Mouse (Mus musculus): ENCODE results near the gene Oxa1l.
A peak's percentile ranks its signal among the peaks of the same experiment; 100 is the strongest.

Gene Oxa1l

GRCm38 (mm10) chr14:54370595-54370994, 10.0 kb downstream of the Oxa1l start:
- no peak for DNase-seq (ENCODE audit: inconsistent age in 2 of 2, low spot score in 1 of 2)

DNA sequence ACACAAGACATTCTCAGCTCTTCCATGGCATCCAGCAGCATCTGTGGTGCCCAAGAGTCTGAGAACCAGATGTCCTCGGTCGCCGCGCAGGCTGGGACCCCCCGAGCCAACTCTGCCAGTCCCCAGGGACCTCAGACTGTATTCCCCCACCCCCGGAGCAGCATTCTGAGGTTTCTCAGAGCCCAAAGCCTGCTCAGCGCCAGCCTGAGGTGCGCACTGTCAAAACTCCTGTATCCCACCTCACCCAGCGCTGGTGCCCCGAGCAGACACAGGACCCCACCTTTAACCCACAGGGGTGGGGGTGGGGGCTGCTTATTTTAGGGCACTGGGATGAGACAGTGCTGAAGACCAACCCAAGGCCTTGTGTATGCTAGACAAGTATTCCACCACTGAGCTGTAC, 10.8 kb downstream of the Oxa1l start:
- no peak for DNase-seq (ENCODE audit: inconsistent age in 2 of 2, low spot score in 1 of 2)

- DNase-seq (ENCODE audit: inconsistent age in 2 of 2, low spot score in 1 of 2), result no peak
These were observed 12.3 kb downstream of the Oxa1l start for GRCm38 (mm10) chr14:54372923-54373322.

DNA sequence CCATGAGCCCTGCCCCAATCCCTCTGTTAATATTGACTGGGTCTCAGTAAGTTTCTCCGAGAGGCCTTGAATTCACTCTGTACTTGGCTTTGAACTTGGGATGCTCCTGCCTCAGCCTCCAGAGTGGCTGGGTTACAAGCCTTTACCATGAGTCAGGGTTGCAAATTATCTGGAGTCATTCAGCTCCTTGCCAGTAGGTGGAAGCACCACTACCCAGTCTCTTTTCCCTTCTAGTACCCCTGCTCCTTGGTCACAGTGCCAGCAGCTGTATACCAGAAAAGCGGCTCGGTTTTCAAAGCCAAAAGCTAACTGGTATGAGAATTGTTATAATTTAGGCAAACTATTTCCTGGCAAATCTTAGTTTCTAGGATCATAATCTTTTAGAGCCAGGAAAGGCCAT, 15.3 kb downstream of the Oxa1l start:
- peak in 1 of 2 experiments; percentile 67 for DNase-seq (ENCODE audit: inconsistent age in 2 of 2, low spot score in 1 of 2)

DNA sequence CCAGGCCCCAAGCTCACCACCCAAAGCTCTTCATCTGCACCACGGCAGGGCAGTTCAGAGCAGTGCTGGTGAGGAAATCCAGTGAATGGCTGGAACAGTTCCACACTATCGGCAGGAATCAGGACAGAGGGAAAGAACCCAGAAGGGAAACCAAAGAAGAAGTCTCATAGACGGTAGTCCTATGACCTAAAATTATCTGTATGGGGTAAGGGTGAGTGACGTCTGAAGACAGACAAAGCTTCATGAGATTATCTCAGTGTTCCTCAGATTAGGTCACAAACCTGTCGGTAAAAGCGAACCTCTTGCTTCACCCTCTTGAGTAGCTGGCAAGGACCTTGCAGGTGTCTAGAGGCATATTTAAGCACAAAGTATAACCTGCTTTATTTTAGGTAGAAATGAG, 16.5 kb downstream of the Oxa1l start:
- no peak for DNase-seq (ENCODE audit: inconsistent age in 2 of 2, low spot score in 1 of 2)

DNA sequence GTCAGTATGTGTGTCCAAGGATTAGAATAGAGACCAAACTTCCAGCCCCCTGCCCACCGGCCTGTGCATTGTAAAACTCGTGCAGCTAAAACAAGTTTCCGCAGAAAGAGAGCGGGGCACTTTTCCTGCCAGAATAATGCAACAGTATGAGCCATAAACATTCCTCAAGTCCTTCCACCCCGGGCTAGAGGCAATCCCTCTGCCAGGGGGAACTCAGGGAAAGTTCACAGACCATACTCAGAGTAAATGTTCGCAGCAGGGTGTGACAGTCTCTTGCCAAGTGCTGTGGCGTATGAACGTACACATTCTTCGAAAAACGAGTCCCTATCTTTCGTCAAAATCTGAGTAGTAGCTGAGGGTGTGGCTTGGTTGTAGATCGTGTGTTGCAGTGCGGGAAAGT, 18.9 kb downstream of the Oxa1l start:
- DNase-seq (ENCODE audit: inconsistent age in 2 of 2, low spot score in 1 of 2), result no peak

GRCm38 (mm10) chr14:54380616-54381015, 20.0 kb downstream of the Oxa1l start:
- no peak for DNase-seq (ENCODE audit: inconsistent age in 2 of 2, low spot score in 1 of 2)

DNA sequence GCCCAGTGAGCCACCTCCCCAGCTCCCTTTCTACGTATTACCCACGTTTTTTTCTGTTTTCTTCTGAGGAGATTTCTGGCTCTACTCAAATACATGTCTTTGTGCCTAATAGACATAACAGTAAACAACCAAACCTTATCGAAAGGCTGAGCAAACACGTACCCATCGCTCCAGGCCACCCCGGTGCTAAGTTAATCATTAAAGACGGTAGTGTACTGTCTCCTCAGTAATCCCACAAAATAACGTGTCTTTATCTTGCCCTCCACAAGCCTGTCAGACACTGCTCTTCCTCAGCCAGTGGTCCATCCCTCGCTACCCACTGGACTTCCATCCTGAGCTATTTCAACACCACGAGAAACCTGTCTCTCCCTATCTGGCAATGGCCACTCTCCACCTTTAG, 21.2 kb downstream of the Oxa1l start:
- DNase-seq (ENCODE audit: inconsistent age in 2 of 2, low spot score in 1 of 2), result no peak

DNA sequence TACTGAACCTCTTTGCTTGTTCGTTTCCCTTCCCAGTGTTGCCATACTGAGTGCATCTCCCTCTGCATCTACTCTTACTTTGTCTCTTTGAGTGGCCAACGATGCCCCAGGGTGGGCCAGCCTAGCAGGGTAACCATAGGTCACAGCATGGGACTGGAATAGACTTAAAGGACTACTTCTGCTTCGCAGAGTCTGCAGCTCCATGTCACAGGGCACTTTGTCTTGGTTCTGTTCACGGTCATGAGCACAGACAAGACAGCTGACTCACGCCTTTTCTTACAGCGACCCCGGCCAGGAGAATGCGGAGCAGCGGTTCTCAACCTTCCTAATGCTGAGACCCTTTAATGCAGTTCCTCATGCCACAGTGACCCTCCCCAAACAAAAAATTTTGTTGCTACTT, 22.0 kb downstream of the Oxa1l start:
- no peak for DNase-seq (ENCODE audit: inconsistent age in 2 of 2, low spot score in 1 of 2)

DNA sequence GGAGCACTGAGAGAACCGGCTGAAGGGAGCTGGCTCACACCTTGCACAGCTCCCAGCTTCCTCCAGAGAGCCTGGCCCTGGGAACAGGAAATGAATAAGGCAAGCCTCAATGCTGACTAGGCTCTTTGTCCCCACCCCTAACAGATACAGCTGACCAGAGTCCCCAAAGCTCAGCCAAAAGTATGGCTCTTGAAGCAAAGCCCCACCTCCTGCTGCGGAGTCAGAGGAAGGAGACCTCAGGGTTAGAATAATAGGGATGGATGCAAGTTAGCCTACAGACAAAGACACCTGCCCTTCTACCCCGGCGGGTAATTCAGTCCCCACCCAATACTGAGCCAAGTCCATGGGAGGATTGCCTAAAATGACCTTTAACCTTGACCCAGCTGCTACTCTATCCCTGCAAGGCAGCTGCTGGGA, 22.7 kb downstream of the Oxa1l start:
- peak in 1 of 2 experiments; percentile 35 for DNase-seq (ENCODE audit: inconsistent age in 2 of 2, low spot score in 1 of 2)

DNA sequence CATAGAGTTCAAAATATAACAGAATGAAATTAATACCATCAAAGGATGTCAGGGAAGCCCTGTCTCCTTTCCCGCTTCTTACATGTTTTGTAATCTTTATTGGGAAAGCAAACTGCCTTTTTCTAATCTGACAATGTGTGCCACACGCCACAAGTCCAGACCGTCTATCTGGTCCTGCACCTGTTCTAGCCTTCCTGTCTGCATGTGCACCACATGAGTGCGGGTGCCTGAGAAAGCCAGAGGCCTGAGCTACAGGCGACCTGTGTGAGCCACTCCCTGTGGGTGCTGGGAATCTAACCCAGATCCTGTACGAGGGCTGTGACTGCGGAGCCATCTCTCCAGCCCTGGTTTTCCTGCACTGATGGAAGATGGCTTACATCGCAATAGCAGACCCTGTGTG, 23.8 kb downstream of the Oxa1l start:
- DNase-seq (ENCODE audit: inconsistent age in 2 of 2, low spot score in 1 of 2), result no peak

- no peak for DNase-seq (ENCODE audit: inconsistent age in 2 of 2, low spot score in 1 of 2)
These were observed 25.5 kb downstream of the Oxa1l start for GRCm38 (mm10) chr14:54385968-54386618.

DNA sequence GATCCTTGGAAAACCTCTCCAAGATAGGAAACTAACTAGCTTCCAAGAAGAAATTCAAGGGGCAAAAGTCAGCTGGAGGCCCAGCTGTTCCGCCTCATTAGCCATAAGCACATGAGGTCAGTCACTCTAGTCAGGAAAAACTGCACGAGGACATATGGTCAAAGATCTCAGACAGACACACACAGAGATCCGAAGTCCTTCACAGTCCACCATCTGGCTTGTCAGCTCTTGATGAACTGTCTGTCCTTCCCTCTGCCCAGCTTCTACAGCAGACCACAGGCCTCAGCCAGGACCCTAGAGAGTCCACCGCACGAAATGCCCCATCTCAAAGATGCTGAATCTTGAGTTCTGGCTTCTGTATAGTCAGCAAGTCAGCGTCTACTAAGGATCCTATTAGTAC, 26.9 kb downstream of the Oxa1l start:
- no peak for DNase-seq (ENCODE audit: inconsistent age in 2 of 2, low spot score in 1 of 2)

- DNase-seq (ENCODE audit: inconsistent age in 2 of 2, low spot score in 1 of 2), result no peak
These were observed 30.2 kb downstream of the Oxa1l start for GRCm38 (mm10) chr14:54390843-54391242.

DNA sequence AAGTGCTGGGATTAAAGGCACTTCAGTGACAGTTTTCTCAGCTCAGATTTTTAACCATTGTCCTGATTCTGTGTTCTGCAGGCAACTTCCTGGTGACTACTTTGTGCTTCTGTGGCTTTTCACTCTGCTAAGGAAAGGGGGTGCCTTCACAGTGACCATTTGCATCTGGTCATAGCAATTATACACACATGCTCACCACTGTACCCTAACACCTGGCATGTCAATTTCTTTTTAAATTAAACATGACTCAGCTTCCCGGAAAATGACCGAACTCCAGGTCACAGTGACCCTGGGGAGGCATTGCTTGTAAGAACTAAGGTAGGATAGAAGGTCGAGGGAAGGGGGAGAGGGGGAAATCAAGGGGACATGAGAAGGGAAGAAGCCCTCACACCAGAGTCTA, 33.2 kb downstream of the Oxa1l start:
- DNase-seq (ENCODE audit: inconsistent age in 2 of 2, low spot score in 1 of 2), result no peak

DNA sequence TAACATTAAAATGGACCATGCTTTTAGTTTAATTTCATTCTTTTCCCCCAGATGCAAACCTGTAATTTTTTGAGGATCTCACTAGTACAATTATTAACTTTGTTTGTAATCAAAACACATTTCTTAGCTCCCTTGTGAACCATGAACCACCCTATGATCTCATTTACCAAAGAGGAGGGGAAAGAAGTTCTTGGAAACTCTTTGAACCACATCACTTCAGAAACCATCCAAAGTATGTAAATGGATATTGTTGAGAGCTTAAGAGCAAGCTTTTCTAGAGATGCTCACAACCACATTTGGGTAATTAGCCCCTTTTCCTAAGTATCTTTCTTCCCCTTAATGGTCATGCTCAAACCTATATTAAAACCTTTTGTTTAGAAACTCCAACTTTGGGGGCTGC, 33.7 kb downstream of the Oxa1l start:
- no peak for DNase-seq (ENCODE audit: inconsistent age in 2 of 2, low spot score in 1 of 2)

DNA sequence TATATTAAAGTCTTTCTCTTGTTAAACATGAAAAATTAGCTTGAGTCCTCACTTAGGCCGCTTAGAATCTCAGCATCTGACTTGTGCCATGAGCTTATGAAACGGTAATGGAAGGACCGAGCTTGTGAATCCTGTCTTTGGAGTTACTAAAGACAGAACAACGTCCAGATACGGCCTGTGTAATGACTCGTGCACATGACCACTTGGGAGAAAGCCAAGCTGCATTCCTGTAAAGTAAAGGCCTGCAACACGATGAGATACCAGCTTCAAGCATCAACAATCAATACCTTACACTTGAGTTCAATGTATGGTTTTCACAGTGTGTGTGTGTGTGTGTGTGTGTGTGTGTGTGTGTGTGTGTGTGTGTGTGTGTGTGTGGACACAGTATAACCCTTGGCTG, 36.1 kb downstream of the Oxa1l start:
- no peak for DNase-seq (ENCODE audit: inconsistent age in 2 of 2, low spot score in 1 of 2)

DNA sequence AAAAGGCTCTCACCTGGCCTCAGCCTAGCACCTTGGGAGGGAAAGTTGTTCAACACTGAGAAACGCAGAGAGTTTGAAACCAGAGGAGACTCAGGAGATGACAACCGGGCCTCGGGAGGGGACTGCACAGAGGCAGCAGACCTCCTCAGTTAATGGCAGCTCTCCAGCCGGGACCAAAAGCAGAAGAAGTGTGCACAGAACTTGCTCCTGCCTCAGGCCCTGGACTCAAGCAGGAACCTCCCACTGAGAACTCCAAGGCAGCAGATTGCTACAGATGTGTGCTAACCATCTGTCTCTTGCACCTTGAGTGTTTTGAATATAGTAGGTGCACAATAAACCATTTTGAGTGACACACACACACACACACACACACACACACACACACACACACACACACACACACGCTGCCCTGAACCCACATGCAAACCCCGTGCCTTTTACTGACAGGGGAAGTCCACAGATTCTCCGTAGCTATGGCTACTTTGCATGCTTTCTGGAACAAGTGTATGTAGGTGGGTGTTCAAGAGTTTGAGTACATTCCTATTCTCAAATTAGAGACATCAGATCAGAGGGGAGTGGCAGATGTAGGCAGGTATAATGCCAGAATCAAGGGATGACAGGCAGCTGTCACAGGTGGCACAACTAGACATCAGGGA, 37.4 kb downstream of the Oxa1l start:
- peak in 1 of 2 experiments; percentile 34 for DNase-seq (ENCODE audit: inconsistent age in 2 of 2, low spot score in 1 of 2)

GRCm38 (mm10) chr14:54398528-54398916, 37.9 kb downstream of the Oxa1l start:
- peak; percentile 17 to 62 for DNase-seq (ENCODE audit: inconsistent age in 2 of 2, low spot score in 1 of 2)

DNA sequence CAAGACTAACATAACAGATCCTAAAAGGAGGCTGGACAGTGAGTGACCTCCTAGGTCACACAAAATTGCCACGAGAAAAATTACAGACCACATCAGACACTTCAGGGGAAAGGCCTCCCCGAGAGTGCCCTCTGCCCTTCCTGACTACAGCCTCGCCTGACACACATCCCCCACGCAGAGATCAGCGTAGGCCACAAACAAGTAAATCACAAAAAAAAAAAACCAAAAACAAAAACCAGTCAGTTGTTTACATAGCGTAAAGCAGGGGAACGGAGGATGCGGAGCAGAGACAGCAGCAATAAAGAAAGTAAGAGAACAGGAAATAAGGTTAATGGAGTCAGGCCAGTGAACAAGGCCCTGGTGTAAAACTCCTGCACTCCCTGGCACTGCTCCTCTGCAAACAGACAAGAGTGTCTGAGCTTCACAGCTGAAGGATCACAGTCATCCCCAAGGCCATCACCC, 38.3 kb downstream of the Oxa1l start:
- peak; percentile 26 to 65 for DNase-seq (ENCODE audit: inconsistent age in 2 of 2, low spot score in 1 of 2)

DNA sequence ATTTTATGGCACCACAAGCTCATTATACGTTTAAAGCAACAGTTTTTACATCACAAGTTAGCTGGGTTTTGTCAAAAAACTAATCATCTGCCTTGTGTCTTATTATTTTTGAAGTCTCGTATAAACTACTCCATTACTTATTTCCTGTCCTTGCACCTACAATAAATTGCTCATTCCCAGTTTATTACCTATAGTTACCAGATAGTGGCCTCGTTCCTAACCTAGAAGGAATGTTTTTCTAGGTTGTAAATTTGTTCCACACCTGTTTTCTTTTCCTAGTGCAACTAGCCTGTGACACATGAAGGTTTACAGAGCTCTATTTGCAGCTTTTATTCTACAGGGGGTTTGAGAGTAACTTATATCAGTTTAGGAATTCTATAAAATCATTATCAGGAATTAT, 41.1 kb downstream of the Oxa1l start:
- DNase-seq (ENCODE audit: inconsistent age in 2 of 2, low spot score in 1 of 2), result no peak

DNA sequence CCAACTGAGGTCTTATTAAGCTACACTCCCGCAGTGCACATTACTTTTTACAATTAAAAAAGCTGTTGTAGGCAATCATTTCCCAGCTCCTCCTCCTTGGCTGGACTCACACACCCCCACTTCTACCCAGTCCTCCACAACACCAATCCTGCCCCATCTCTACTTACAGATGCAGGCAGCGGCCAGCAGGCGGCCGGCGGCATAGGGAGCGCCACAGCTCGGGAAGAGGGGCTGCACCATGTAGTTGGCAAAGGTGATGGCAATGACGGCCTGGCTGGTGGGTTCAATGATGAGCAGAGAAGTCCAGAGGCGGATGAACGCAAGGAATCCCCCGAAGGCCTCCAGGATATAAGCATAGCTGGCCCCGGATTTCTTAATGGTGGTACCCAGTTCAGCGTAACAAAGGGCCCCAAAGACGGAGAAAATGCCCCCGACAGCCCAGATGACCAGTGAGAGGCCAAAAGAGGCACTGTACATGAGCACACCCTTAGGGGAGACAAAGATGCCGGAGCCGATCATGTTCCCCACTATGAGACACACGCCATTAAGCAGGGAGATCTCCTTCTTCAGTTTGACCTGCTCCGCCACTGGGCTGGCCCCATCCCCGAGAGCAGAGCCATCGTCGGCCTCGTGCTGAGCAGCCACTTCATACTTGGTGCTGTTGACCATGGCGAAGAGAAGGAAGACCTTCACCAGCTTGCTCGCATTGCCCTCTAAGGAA, 47.9 kb downstream of the Oxa1l start:
- no peak for DNase-seq (ENCODE audit: inconsistent age in 2 of 2, low spot score in 1 of 2)
